Mouse (Mus musculus) hindbrain, embryonic 11.5 days (tissue): ENCODE results near the gene Adprm. TPM values are rescaled to one million over a fixed set of nuclear protein-coding genes. Genes with fewer than 3 reads are reported as not detected.
"Not testable (repeated sequence)": the region's sequence is repeated elsewhere in the genome, so short reads cannot be mapped to it uniquely, and the experiment has no call there.

Experiments
- ATAC-seq: fragments of 200-750 bp; cut with Nextera tagmentation; 2 replicates; pipeline ENCODE4 v1.8.0; 2017; ENCODE audit warnings: mild to moderate bottlenecking, moderate TSS enrichment, moderate library complexity; ENCODE audit not compliant: low FRiP score
- DNase-seq: peaks from one replicate; pipeline ENCODE4 v3.0.0-alpha.2; 2015; ENCODE audit warnings: low spot score
- H3K27ac ChIP-seq: fragments of 300-500 bp; sonication (generic); 2 replicates; pipeline ENCODE4 v1.5.1; 2014; ENCODE audit warnings: mild to moderate bottlenecking, low read depth, low read length
- H3K27me3 ChIP-seq: fragments of 300-500 bp; sonication (generic); 2 replicates; pipeline ENCODE4 v1.6.1; 2014; ENCODE audit warnings: mild to moderate bottlenecking, low read length, moderate library complexity, mixed read lengths; ENCODE audit not compliant: control insufficient read depth, insufficient read depth
- H3K36me3 ChIP-seq: fragments of 300-500 bp; sonication (generic); 2 replicates; pipeline ENCODE4 v1.6.1; 2014; ENCODE audit warnings: mild to moderate bottlenecking, low read length, moderate library complexity, mixed read lengths; ENCODE audit not compliant: control insufficient read depth, insufficient read depth
- H3K4me1 ChIP-seq: fragments of 300-500 bp; sonication (generic); replicated peaks from 2 replicates; pipeline ENCODE4 v1.6.1; 2014; ENCODE audit warnings: low read length, mixed read lengths; ENCODE audit not compliant: control insufficient read depth, insufficient read depth
- H3K4me2 ChIP-seq: fragments of 300-500 bp; sonication (generic); replicated peaks from 2 replicates; pipeline ENCODE4 v1.6.1; 2014; ENCODE audit warnings: mild to moderate bottlenecking, low read depth, low read length
- H3K4me3 ChIP-seq: fragments of 300-500 bp; sonication (generic); 2 replicates; pipeline ENCODE4 v1.5.1; 2014; ENCODE audit warnings: low read depth, low read length
- H3K9ac ChIP-seq: fragments of 300-500 bp; sonication (generic); 2 replicates; pipeline ENCODE4 v1.6.1; 2014; ENCODE audit warnings: low read depth, low read length
- H3K9me3 ChIP-seq: fragments of 300-500 bp; sonication (generic); 2 replicates; pipeline ENCODE4 v1.6.1; 2016; ENCODE audit warnings: low read length; ENCODE audit not compliant: control insufficient read depth
- WGBS: fragments of 180-500 bp; shearing (Covaris S2); extraction: QIAGEN DNeasy Blood & Tissue Kit; methylation state at CpG from one replicate; pipeline ENCODE4 v1.1.7; 2014; 5-methylcytosine and 5-hydroxymethylcytosine counted together
- polyA plus RNA-seq: library from polyadenylated mRNA; unstranded; fragments of >200 nt; fragmentation: Nextera tagmentation; extraction: Ambion mirVana; gene quantifications from 2 replicates; pipeline ENCODE4 v1.2.1, GENCODE M21; 2014

Adprm gene
- polyA plus RNA-seq, 1 experiment from 2014 or later: 39.0 TPM

DNA sequence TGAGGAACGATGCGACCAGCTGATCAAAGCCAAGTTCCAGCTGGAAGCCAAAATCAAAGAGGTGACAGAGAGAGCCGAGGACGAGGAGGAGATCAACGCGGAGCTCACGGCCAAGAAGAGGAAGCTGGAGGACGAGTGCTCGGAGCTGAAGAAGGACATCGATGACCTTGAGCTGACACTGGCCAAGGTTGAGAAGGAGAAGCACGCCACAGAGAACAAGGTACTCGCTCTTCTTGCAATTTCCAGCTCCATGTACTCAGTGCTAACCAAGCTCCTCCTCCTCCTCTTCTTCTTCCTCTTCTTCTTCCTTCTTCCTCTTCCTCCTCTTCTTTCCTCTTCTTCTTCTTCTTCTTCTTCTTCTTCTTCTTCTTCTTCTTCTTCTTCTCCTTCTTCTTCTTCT is 40.0 kb upstream of the Adprm start:
- H3K4me1 ChIP-seq, H3K9me3 ChIP-seq, H3K9ac ChIP-seq, ATAC-seq, H3K4me2 ChIP-seq, H3K27me3 ChIP-seq, DNase-seq, H3K4me3 ChIP-seq, H3K27ac ChIP-seq, H3K36me3 ChIP-seq: not testable (repeated sequence)
- WGBS: 93% methylated on average over 12 of the region's 12 CpGs

DNA sequence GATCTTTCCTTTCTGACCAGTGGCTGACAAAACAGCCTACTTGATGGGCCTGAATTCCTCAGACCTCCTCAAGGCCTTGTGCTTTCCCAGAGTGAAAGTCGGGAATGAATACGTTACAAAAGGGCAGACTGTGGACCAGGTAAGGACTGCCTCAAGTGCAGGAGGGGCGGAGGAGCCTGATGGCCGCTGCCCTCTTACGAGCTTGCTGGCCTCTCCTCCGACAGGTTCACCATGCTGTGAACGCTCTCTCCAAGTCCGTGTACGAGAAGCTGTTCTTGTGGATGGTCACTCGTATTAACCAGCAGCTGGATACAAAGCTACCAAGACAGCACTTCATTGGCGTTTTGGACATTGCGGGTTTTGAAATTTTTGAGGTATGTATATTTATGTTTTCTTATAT is 34.8 kb upstream of the Adprm start:
- Histone ChIP-seq H3K36me3 (no peaks in the 10 kb centered on the region), H3K4me3 (no peak overlapping the region), H3K27ac (no peak overlapping the region), H3K27me3 (peaks cover 12% of the 10 kb centered on the region), H3K9me3 (no peaks in the 10 kb centered on the region), H3K4me1 (no peaks in the 10 kb centered on the region), H3K9ac (no peak overlapping the region), H3K4me2 (no peak overlapping the region)
- ATAC-seq (no peak), DNase-seq (no peak)
- WGBS: 86% methylated on average over 12 of the region's 12 CpGs

DNA sequence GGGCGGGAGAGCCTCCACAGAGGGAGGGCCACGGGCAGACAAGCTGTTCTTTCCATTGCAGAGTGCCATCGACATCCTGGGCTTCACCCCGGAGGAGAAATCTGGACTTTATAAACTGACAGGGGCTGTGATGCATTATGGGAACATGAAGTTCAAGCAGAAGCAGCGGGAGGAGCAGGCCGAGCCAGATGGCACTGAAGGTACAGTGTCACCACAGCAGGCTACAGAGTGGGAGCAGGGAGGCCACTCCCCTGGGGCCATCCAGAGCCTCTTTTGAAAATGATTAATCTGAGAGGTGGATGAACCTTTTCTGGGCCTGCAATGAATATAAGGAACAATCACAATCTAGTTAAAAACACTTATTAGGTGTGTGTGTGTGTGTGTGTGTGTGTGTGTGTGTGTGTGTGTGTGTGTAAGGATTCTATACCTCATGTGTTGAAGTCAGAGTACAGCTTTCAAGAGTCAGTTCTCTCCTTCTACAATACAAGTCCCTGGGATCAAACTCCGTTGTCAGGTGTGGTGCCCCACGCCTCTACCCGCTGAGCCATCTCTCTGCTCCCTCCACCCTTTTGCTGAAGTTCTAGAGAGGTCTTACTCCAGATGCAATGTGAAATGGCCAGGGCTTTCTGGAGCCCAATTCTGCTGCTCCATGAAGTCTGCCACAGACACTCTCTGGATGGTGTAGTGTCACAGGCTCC is 34.2 kb upstream of the Adprm start:
- DNase-seq (no peak), ATAC-seq (no peak)
- 54% methylated on average over 9 of the region's 9 CpGs for WGBS
- H3K27me3 ChIP-seq: peaks cover 12% of the 10 kb centered on the region
- H3K36me3 ChIP-seq: no peaks in the 10 kb centered on the region
- H3K4me1 ChIP-seq: no peaks in the 10 kb centered on the region
- H3K4me2 ChIP-seq: no peak overlapping the region
- H3K4me3 ChIP-seq: no peak overlapping the region
- H3K9me3 ChIP-seq: no peaks in the 10 kb centered on the region
- no peak overlapping the region for H3K27ac ChIP-seq
- no peak overlapping the region for H3K9ac ChIP-seq

DNA sequence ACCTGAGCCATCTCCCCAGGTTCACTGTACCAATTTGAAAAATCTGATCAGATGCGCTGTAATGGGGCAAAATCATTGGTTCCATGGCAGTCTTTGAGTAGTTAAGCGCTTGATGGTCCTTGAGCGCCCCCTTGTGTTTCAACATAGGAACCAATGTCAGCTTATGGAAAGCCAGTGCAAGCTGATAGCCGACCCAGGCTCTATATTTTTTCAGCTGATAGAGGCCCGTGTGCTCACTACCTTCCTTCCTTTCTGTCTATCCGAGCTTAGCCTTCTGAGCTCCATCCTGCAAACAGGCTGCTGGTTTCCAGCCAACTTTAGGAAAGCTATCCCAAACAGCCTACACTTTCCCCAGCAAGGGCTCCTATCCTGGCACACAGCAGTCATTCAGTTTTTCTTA is 33.1 kb upstream of the Adprm start:
- ATAC-seq (no peak), DNase-seq (peak; percentile 85)
- Histone ChIP-seq H3K27ac (no peak overlapping the region), H3K4me2 (no peak overlapping the region), H3K27me3 (peaks cover 12% of the 10 kb centered on the region), H3K9me3 (no peaks in the 10 kb centered on the region), H3K9ac (no peak overlapping the region), H3K36me3 (no peaks in the 10 kb centered on the region), H3K4me3 (no peak overlapping the region), H3K4me1 (no peaks in the 10 kb centered on the region)
- WGBS: 7% methylated on average over 6 of the region's 6 CpGs

DNA sequence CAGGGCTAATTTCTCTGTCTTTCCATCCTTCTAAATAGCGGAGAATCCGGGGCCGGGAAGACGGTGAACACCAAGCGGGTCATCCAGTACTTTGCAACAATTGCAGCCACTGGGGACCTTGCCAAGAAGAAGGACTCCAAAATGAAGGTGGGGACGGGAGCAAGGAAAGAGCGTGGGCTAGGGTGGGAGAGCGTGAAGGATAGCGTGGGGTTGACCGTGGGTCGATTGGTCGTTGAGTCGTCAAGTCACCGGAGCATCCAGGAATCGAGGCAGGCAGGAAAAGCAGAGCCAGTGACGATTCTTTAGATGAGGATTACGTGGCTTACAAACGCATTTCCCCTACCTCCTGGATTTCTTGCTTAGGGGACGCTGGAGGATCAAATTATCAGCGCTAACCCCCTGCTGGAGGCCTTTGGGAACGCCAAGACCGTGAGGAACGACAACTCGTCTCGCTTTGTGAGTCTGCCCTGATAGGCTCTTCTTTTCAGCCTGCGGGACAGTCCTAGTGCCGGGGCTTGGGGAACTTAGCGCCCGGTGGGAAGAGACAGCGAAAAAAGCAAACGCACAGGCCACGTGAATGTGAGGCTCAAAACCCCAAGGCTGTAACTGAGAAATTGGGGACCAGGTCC is 31.4 kb upstream of the Adprm start:
- ATAC-seq: no peak
- no peaks in the 10 kb centered on the region for H3K36me3 ChIP-seq
- H3K27me3 ChIP-seq: peaks cover 12% of the 10 kb centered on the region
- no peak overlapping the region for H3K9ac ChIP-seq
- H3K4me2 ChIP-seq: no peak overlapping the region
- no peaks in the 10 kb centered on the region for H3K9me3 ChIP-seq
- H3K4me3 ChIP-seq: no peak overlapping the region
- no peak overlapping the region for H3K27ac ChIP-seq
- no peaks in the 10 kb centered on the region for H3K4me1 ChIP-seq
- peak; percentile 34 for DNase-seq
- WGBS: 38% methylated on average over 32 of the region's 32 CpGs

DNA sequence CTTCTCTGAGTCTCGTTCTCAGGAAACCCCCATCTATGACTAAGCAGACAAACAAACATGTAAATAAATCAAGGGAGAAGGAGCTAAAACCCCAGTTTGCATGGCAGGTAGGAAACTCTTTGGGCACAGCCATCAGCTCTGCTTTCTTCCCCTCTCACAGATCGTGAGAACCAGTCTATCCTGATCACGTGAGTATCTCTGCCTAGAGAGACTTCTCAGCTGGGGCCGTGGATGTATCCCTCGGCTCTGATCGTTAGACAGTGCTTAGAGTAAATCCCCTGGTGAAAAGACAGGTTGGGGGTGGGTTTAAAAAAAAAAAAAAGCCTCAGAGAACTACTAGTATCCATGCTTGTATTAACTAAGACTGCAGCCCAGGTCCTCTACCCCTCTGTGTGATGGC is 30.8 kb upstream of the Adprm start:
- Histone ChIP-seq H3K9me3 (no peaks in the 10 kb centered on the region), H3K4me1 (no peaks in the 10 kb centered on the region), H3K9ac (no peak overlapping the region), H3K27me3 (peaks cover 12% of the 10 kb centered on the region), H3K4me2 (no peak overlapping the region), H3K36me3 (no peaks in the 10 kb centered on the region), H3K4me3 (no peak overlapping the region), H3K27ac (no peak overlapping the region)
- ATAC-seq: no peak
- no peak for DNase-seq
- 73% methylated on average over 6 of the region's 6 CpGs for WGBS

DNA sequence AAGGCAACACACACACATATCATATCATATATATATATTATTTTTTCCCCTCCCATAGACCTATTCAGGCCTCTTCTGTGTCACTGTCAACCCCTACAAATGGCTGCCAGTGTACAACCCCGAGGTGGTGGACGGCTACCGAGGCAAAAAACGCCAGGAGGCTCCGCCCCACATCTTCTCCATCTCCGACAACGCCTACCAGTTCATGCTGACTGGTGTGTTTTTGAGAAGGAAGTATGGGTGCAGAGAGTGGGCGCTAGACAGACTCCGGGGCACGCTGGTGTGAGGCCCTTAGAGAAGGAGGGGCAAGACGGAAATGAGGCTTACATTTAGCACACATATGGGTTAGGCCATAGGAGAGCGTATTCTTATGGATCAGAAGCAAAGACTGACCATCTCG is 30.4 kb upstream of the Adprm start:
- no peak overlapping the region for H3K9ac ChIP-seq
- 83% methylated on average over 13 of the region's 13 CpGs for WGBS
- no peak overlapping the region for H3K4me3 ChIP-seq
- ATAC-seq (no peak), DNase-seq (no peak)
- no peaks in the 10 kb centered on the region for H3K9me3 ChIP-seq
- H3K4me2 ChIP-seq: no peak overlapping the region
- H3K4me1 ChIP-seq: no peaks in the 10 kb centered on the region
- H3K27me3 ChIP-seq: peaks cover 12% of the 10 kb centered on the region
- H3K36me3 ChIP-seq: no peaks in the 10 kb centered on the region
- H3K27ac ChIP-seq: no peak overlapping the region

DNA sequence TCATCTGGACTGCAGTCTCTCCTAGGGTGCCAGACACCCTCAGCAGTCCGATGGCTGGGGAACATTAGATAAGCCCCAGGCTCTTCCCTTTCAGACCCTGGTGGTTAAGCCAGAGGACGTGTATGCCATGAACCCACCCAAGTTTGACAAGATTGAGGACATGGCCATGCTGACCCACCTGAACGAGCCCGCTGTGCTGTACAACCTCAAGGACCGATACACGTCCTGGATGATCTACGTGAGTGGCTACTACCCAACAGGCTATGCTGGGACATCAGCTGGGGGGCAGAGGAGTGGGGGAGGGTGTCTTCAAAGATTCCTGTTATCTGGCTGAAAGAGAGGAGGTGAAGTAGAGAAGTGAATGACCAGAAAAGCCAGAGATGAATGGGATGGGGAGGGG is 29.8 kb upstream of the Adprm start:
- no peak for ATAC-seq
- peaks cover 12% of the 10 kb centered on the region for H3K27me3 ChIP-seq
- DNase-seq: no peak
- H3K9ac ChIP-seq: no peak overlapping the region
- no peaks in the 10 kb centered on the region for H3K36me3 ChIP-seq
- H3K4me3 ChIP-seq: no peak overlapping the region
- no peak overlapping the region for H3K27ac ChIP-seq
- H3K4me2 ChIP-seq: no peak overlapping the region
- WGBS: 86% methylated on average over 7 of the region's 7 CpGs
- no peaks in the 10 kb centered on the region for H3K4me1 ChIP-seq
- H3K9me3 ChIP-seq: no peaks in the 10 kb centered on the region

DNA sequence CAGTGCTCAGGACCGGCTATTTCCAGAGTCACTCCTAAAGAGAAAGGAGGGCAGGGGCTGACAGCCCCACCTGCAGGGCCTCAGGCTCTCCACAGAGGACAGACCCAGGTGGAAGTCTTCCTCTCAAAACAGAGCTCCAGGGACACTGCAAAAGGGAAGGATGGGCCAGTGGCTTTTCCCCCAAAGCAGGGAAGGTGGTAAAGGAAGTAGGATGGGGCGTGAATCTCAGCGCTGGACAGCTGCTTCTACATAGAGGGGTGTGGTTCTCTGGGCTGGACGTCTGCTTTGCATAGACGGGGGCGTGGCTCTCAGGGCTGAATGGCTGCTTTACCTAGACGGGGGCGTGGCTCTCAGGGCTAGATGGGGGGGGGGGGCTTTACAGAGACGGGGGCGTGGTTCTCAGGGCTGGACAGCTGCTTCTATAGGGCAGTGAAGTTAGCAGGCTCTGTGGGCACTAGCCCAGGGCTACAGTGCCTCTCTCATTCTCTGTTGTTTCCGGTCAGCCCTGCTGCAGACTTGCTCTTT is 28.8 kb upstream of the Adprm start:
- no peak overlapping the region; the same call in 1 of the 2 replicates for H3K4me2 ChIP-seq
- peaks cover 12% of the 10 kb centered on the region for H3K27me3 ChIP-seq
- H3K27ac ChIP-seq: no peak overlapping the region
- DNase-seq: peak; percentile 85
- ATAC-seq: peak; percentile 88
- H3K9ac ChIP-seq: no peak overlapping the region
- no peaks in the 10 kb centered on the region for H3K36me3 ChIP-seq
- WGBS: 4% methylated on average over 8 of the region's 11 CpGs
- no peaks in the 10 kb centered on the region for H3K4me1 ChIP-seq
- H3K9me3 ChIP-seq: no peaks in the 10 kb centered on the region
- no peak overlapping the region for H3K4me3 ChIP-seq
